Mouse (Mus musculus) forebrain, embryonic 13.5 days (tissue): ENCODE results near the gene St6galnac6. TPM values are rescaled to one million over a fixed set of nuclear protein-coding genes. Genes with fewer than 3 reads are reported as not detected.
A peak's percentile ranks its signal among the peaks of the same experiment; 100 is the strongest.

Experiments used
- ATAC-seq: fragments of 200-750 bp; cut with Nextera tagmentation; 2 replicates; pipeline ENCODE4 v1.8.0; 2017
- H3K27ac ChIP-seq: fragments of 300-500 bp; sonication (generic); 2 replicates; pipeline ENCODE4 v1.5.1; 2015; ENCODE audit warnings: inconsistent platforms, mild to moderate bottlenecking, moderate library complexity
- H3K27me3 ChIP-seq: fragments of 300-500 bp; sonication (generic); 2 replicates; pipeline ENCODE4 v1.6.1; 2015; ENCODE audit warnings: mild to moderate bottlenecking, inconsistent platforms
- H3K36me3 ChIP-seq: fragments of 300-500 bp; sonication (generic); 2 replicates; pipeline ENCODE4 v1.6.1; 2015; ENCODE audit warnings: mild to moderate bottlenecking, inconsistent platforms; ENCODE audit not compliant: poor library complexity, severe bottlenecking
- H3K4me1 ChIP-seq: fragments of 300-500 bp; sonication (generic); 2 replicates; pipeline ENCODE4 v1.6.1; 2015; ENCODE audit warnings: inconsistent platforms
- H3K4me2 ChIP-seq: fragments of 300-500 bp; sonication (generic); 2 replicates; pipeline ENCODE4 v1.6.1; 2015; ENCODE audit warnings: inconsistent platforms, mild to moderate bottlenecking, moderate library complexity
- H3K4me3 ChIP-seq: fragments of 300-500 bp; sonication (generic); 2 replicates; pipeline ENCODE4 v1.5.1; 2015; ENCODE audit warnings: mild to moderate bottlenecking, inconsistent platforms
- H3K9ac ChIP-seq: fragments of 300-500 bp; sonication (generic); 2 replicates; pipeline ENCODE4 v1.6.1; 2015; ENCODE audit warnings: mild to moderate bottlenecking, inconsistent platforms
- H3K9me3 ChIP-seq: fragments of 300-500 bp; sonication (generic); replicated peaks from 2 replicates; pipeline ENCODE4 v1.6.1; 2016; ENCODE audit warnings: inconsistent platforms
- WGBS: fragments of 180-500 bp; shearing (Covaris S2); methylation state at CpG from one replicate; pipeline ENCODE4 v1.1.7; 2015; 5-methylcytosine and 5-hydroxymethylcytosine counted together
- polyA plus RNA-seq: library from polyadenylated mRNA; unstranded; fragments of >200 nt; fragmentation: Nextera tagmentation; extraction: Ambion mirVana; gene quantifications from 2 replicates; pipeline ENCODE4 v1.2.1, GENCODE M21; 2015

Gene St6galnac6
- polyA plus RNA-seq, 1 experiment from 2014 or later = 10.0 TPM

DNA sequence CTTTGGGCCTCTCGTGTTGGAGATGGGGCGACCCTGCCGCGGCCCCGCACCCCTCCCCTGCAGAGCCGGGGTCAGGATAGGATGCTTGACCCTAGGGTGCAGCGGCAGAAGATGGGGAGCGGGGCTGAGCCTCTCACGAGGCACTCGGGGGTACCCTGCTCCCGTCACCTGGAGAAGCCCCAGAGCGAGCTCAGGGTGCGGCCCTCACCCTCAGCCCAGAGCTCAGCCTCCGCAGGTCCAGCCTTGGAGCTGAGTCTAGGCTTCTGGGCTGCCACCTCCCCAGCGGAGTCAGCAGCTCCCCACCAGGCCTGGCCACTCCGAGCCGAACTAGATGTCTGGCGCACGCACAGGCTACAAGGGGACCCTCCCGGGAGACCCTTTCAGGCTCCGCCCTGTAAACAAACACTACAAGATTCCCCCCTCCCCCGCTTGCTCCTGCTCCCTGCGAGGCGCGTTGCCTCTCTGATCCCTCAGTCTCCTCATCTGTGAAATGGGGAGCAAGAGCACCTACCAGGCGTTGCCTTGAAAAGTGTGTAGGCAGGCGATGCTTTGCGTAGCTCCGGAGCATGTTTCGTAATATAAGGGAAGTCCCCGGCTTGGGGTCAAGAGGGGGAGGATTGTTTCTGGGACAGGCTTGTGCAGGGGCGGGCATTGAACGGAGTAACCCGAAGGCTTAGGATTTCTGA is 7.9 kb downstream of the St6galnac6 start:
- no peaks in the 10 kb centered on the region for H3K9me3 ChIP-seq
- WGBS = 6% methylated on average over 34 of the region's 34 CpGs
- ATAC-seq = peak; percentile 54
- H3K27ac ChIP-seq = no peak overlapping the region
- H3K4me1 ChIP-seq = peaks cover 22% of the 10 kb centered on the region
- peak overlapping the region; percentile 78 for H3K9ac ChIP-seq
- H3K27me3 ChIP-seq = no peaks in the 10 kb centered on the region
- no peaks in the 10 kb centered on the region for H3K36me3 ChIP-seq
- peak overlapping the region; percentile 83 for H3K4me2 ChIP-seq
- peak overlapping the region; percentile 63 for H3K4me3 ChIP-seq

DNA sequence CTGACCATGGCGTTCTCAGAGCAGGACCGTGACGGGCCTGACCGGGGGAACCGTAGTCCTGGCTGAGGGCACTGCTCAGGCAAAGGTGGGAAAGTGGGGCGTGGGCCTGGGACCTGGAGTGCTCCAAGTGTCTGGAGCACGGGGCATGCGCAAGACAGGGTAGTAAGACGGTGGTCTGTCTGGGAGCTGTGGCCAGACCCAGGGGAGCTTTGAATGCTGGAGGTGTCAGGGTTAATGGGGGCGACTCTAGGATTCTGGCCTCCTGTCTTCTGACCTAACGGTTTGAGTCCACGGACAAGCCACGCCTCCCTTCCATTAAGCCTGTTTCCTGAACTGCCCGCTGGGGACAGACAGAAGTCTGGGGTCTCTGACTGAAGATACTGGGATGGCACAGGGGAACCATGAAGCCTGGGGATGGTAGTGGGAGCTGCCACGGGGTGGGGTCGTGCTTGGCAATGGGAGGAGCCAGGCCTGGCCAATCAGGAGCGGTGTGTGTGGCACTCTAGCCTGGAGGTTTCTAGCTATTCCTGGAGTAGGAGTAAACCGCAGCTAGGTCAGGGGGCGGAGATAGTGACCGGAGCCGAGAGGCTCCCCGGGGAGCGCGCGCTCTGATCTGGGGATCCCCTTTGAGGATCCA is 8.8 kb downstream of the St6galnac6 start:
- H3K27me3 ChIP-seq = no peaks in the 10 kb centered on the region
- no peaks in the 10 kb centered on the region for H3K9me3 ChIP-seq
- H3K4me3 ChIP-seq = peak overlapping the region; percentile 63; the same call in 1 of the 2 replicates
- WGBS = 12% methylated on average over 25 of the region's 25 CpGs
- H3K27ac ChIP-seq = no peak overlapping the region
- peak overlapping the region; percentile 83 for H3K4me2 ChIP-seq
- ATAC-seq = peak; percentile 14; the same call in 1 of the 2 replicates
- H3K9ac ChIP-seq = no peak overlapping the region
- H3K36me3 ChIP-seq = no peaks in the 10 kb centered on the region
- H3K4me1 ChIP-seq = peaks cover 19% of the 10 kb centered on the region

DNA sequence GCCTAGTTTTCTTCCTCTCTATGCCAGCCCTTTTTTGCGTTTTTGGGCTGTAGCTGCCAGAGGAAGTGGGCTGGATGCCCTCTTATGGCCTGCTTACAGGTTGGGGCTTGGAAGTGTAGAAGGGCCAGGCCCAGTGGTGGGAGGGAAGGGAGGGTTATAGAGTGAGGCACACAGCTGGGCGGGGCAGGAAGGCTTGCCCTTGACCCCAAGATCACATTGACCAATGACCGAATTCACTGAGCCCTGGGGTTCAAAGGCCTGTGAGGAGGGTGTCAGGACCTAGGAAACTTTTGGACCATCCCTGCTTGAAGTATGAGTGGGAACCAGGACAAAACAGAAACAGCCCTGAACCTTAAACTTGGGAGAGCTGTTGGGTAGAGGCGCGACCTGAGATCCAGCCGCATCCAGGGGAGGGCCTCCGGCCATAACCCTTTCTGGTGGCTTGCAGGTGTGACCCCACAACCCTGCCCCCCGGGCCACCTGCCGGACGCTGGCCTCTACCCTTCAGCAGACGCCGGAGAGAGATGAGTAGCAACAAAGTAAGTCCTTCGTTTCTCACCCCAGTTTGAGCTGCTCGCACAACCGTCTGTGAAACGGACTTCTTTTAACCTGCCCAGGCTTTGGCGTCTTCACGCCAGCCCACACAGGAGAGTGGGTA is 9.4 kb downstream of the St6galnac6 start:
- H3K4me3 ChIP-seq = 0 out of 2 replicates have a peak overlapping the region, but pooled peaks have one; percentile 8
- no peaks in the 10 kb centered on the region for H3K9me3 ChIP-seq
- H3K27me3 ChIP-seq = no peaks in the 10 kb centered on the region
- H3K4me1 ChIP-seq = peaks cover 19% of the 10 kb centered on the region
- no peaks in the 10 kb centered on the region for H3K36me3 ChIP-seq
- WGBS = 45% methylated on average over 18 of the region's 18 CpGs
- no peak overlapping the region for H3K27ac ChIP-seq
- H3K9ac ChIP-seq = no peak overlapping the region
- ATAC-seq = no peak
- peak overlapping the region; percentile 83 for H3K4me2 ChIP-seq

DNA sequence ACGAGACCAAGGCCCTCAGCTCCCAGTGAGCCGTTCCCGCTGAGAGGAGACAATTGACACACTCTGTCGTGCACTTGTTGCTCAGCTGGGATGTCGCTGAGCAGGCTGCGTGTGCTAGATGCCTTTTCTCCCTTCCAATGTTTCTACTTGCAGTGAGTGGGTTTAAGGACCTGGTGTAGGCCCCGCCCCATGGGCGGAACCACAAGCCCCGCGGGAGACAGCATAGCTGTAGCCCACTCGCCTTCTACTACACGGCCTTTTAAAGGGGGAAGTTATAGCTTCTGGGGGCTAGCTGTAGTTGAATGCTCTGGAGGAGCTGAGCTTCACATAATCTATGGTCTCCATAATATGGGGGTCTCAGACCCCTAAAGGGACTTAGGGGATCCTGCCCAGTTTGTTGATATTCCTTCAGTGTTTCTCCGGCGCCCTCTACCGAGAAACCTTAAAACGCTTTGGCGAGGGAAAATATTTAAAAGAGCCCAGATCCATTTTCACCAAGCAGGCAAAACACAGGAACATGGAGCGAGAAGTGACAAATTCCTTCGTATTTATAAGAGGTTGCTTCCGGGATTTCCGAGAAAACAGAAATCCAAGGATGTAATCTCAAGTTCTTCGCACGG is 11.2 kb downstream of the St6galnac6 start:
- ATAC-seq = no peak
- 14% methylated on average over 23 of the region's 23 CpGs for WGBS
- H3K36me3 ChIP-seq = 0 out of 2 replicates have a peak, but pooled peaks cover 8% of the 10 kb centered on the region
- H3K27ac ChIP-seq = no peak overlapping the region
- H3K4me2 ChIP-seq = peak overlapping the region; percentile 58
- H3K9ac ChIP-seq = peak overlapping the region; percentile 27; the same call in 1 of the 2 replicates
- H3K27me3 ChIP-seq = no peaks in the 10 kb centered on the region
- H3K9me3 ChIP-seq = no peaks in the 10 kb centered on the region
- peak overlapping the region; percentile 37 for H3K4me3 ChIP-seq
- peaks cover 19% of the 10 kb centered on the region for H3K4me1 ChIP-seq

DNA sequence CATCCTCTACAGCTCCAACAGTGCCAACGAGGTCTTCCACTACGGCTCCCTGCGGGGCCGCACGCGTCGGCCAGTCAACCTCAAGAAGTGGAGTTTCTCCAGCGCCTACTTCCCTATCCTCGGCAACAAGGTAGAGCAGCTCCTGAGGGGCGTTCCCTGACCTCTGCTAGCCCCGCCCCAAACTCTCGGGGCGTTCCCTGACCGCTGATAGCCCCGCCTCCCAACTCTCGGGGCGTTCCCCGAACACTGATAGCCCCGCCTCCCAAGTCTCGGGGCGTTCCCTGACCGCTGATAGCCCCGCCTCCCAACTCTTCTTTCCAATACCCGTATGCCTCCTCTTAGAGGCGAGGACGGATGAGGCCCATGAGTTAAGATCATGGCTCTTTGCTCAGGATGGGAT is 12.8 kb downstream of the St6galnac6 start:
- H3K9me3 ChIP-seq = no peaks in the 10 kb centered on the region

DNA sequence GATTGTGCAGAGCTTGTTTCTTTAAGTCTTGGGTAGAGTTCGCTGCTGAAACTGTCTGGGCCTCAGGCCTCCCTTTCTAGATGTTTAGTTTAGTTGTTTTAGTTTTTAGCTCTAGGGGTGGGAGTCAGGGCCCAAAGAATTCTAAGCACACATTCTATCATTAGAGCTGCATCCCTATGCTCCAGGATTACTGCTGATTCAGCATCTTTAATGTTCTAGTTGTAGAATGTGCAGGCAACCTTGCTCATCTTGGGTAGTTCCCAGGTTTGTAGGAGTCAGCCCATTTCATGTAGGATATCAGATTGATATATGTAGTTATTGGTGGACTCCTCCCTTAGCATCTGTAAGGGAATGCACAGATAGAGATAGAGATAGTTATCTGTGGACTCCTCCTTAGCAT is 17.6 kb downstream of the St6galnac6 start:
- peaks cover 25% of the 10 kb centered on the region for H3K4me1 ChIP-seq
- no peak overlapping the region for H3K4me2 ChIP-seq
- H3K9ac ChIP-seq = no peak overlapping the region
- H3K27ac ChIP-seq = no peak overlapping the region
- H3K4me3 ChIP-seq = no peak overlapping the region
- no peaks in the 10 kb centered on the region for H3K27me3 ChIP-seq
- H3K36me3 ChIP-seq = peaks cover 8% of the 10 kb centered on the region; the same call in 1 of the 2 replicates
- H3K9me3 ChIP-seq = no peaks in the 10 kb centered on the region
- ATAC-seq = no peak
- WGBS = 97% methylated on average over 1 of the region's 1 CpGs

More for the DNA sequence above, 12.8 kb downstream of the St6galnac6 start:
- Histone ChIP-seq H3K4me3 (no peak overlapping the region), H3K27ac (no peak overlapping the region), H3K4me1 (peaks cover 19% of the 10 kb centered on the region), H3K9ac (no peak overlapping the region), H3K4me2 (no peak overlapping the region), H3K36me3 (0 out of 2 replicates have a peak, but pooled peaks cover 8% of the 10 kb centered on the region), H3K27me3 (no peaks in the 10 kb centered on the region)
- WGBS = 69% methylated on average over 26 of the region's 26 CpGs
- no peak for ATAC-seq

DNA sequence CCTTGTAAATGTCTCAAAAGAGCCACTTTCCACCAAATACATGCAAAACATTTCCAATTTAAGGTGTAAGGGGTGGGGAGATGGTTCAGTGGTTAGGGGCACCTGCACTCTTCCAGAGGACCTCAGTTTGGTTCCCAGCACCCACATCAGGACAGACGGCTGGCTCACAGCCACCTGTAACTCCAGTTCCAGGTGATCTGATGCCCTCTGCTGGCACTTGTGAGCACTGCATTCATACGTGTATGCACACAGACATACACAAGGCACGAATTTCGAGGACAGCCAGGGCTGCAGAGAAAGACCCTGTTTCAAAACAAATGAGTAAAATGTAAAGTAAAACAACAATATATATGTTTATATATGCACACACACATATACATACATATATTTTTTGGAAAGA is 18.1 kb downstream of the St6galnac6 start:
- WGBS = 94% methylated on average over 4 of the region's 4 CpGs
- Histone ChIP-seq H3K27me3 (no peaks in the 10 kb centered on the region), H3K27ac (no peak overlapping the region), H3K9me3 (no peaks in the 10 kb centered on the region), H3K4me1 (peaks cover 25% of the 10 kb centered on the region), H3K9ac (no peak overlapping the region), H3K36me3 (peaks cover 8% of the 10 kb centered on the region; the same call in 1 of the 2 replicates), H3K4me2 (no peak overlapping the region), H3K4me3 (no peak overlapping the region)
- ATAC-seq = no peak

DNA sequence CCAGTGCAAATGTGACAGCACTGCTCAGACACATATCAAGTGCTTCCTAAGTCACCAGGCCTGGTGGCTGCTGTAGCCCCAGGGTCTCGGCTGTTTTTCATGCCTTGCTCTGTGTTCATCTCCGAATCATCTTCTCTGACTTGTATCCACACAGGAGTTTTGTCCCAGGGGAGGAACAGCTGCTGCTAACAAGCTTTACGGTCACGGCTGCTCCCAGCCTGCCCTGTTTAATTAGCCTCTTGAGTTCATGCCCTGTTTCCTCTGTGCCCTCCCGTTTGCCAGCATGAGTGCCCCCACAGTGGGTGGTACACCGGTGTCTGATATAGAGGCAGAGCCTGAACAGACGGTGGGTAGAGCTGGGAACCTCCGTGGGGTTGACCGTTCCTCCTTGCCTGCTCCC is 18.5 kb downstream of the St6galnac6 start:
- Histone ChIP-seq H3K27ac (no peak overlapping the region), H3K4me2 (no peak overlapping the region), H3K9ac (no peak overlapping the region), H3K4me3 (no peak overlapping the region), H3K36me3 (peaks cover 8% of the 10 kb centered on the region; the same call in 1 of the 2 replicates), H3K9me3 (no peaks in the 10 kb centered on the region), H3K27me3 (no peaks in the 10 kb centered on the region), H3K4me1 (peaks cover 25% of the 10 kb centered on the region)
- WGBS = 75% methylated on average over 9 of the region's 9 CpGs
- ATAC-seq = no peak

DNA sequence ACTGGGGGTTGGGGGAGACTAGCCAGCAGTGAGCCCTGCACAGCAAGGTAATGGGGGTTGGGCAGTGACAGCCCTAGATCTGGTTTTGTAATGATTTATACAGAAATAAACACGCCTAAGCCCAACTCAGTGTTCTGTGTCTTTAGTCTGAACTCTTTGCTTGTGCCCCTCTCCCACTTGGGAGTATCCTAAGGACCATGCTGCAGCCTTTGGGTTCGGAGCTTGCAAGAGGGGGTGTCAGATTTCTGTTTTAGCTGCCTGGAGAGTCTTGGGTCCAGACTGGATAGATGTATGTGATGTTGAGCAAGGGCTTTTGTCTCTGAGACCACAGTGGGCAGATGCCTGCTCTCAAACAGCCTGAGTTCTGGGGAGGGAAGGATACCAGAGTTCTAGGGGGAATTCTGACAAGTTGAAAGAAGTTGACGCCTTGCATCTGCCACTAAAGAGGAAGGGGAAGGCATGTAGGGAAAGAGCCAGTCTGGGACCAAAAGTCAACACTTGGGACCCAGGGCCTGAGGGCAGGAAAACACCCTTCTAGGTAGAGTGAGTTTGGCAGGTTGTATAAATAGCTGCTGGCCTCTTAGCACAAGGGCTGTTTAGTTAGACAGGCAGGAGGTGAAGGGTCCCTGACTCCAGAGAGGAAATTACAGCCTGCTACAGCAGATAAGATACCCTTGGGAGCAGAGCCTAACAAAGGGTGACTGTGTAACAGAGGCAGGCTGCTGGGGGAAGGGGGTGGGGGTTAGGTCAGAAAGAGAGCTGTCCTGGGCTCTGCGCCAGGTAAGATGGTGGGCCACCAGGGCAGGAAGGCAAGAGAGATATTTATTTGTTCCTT is 21.4 kb downstream of the St6galnac6 start:
- no peak overlapping the region for H3K4me3 ChIP-seq
- no peak overlapping the region for H3K4me2 ChIP-seq
- peaks cover 39% of the 10 kb centered on the region for H3K4me1 ChIP-seq
- ATAC-seq = no peak
- no peaks in the 10 kb centered on the region; the same call in 1 of the 2 replicates for H3K36me3 ChIP-seq
- no peak overlapping the region for H3K27ac ChIP-seq
- no peaks in the 10 kb centered on the region for H3K9me3 ChIP-seq
- WGBS = 54% methylated on average over 4 of the region's 4 CpGs
- H3K27me3 ChIP-seq = no peaks in the 10 kb centered on the region
- H3K9ac ChIP-seq = no peak overlapping the region

DNA sequence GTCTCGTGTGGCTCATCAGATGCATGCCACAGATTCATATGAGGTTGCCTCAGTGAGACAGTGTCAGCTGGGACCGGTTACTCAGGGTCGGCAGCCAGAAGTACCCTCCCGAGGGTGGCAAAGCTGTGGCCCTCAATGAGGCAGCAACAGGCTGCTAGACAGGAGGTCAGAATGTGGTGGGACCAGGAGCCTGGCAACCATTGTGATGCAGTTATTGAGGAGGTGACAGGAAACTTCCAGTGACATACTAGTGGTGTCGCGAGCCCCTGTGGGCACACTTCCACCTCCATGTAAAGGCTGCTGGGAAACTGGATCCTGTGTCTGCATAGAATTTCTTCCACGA is 22.0 kb downstream of the St6galnac6 start, which contains the start of gene Ak1:
TSS of gene Ak1 (plus strand) at position 242 of the 343 bp plus-strand sequence.
- Histone ChIP-seq H3K27ac (no peak within 1 kb of the TSS), H3K36me3 (no peaks in the 10 kb centered on the region; the same call in 1 of the 2 replicates), H3K9me3 (no peaks in the 10 kb centered on the region), H3K4me2 (no peak within 1 kb of the TSS), H3K4me3 (no peak within 1 kb of the TSS), H3K4me1 (peaks cover 45% of the 10 kb centered on the region), H3K9ac (no peak within 1 kb of the TSS), H3K27me3 (no peaks in the 10 kb centered on the region)
- no peak for ATAC-seq
- WGBS = 53% methylated on average over 7 of the region's 7 CpGs

DNA sequence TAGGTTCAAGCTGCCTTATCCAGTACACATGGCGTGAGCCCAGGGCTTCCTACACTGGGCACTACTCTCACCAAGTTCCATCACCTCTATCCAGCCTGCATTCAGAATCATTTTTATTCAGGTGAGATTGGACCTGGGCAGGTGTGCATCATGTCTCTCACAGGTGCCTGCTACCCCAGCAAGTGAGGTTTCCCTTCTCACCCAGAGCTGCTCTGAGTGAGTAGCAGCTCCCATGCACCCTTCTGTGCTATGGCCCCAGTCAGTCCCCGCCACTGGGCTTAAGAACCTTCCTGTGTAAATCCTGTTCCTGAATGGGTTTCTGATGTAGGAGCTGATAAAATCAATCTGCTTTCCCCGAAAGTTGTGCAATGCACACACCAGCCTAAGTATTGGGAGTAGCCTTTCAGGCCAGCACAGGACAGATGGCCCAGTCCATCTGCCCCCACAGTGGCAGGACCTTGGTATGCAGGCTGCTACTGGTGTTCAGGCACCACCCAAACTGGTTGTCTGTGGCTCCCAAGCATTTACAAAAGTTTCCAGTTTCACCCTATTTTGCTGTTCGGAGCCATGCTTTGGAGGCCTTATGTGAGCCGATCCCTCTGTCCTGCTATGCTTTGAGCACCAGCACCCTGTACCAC is 24.7 kb downstream of the St6galnac6 start:
- no peaks in the 10 kb centered on the region for H3K36me3 ChIP-seq
- H3K27ac ChIP-seq = no peak overlapping the region
- H3K27me3 ChIP-seq = no peaks in the 10 kb centered on the region
- H3K4me1 ChIP-seq = peaks cover 63% of the 10 kb centered on the region
- WGBS = 81% methylated on average over 5 of the region's 5 CpGs
- ATAC-seq = no peak
- H3K4me2 ChIP-seq = no peak overlapping the region
- no peaks in the 10 kb centered on the region for H3K9me3 ChIP-seq
- H3K4me3 ChIP-seq = no peak overlapping the region
- H3K9ac ChIP-seq = no peak overlapping the region
